Mouse (Mus musculus): ENCODE measurements around the gene Pnpla8. TPM values are rescaled to one million over a fixed set of nuclear protein-coding genes. Genes with fewer than 3 reads are reported as not detected.
A peak's percentile ranks its signal among the peaks of the same experiment; 100 is the strongest.

Gene Pnpla8
- polyA plus RNA-seq, 1 experiment, result 67.4 TPM

- peak; percentile 100 for DNase-seq
- peak within 1 kb of the TSS; percentile 72 for H3K27ac ChIP-seq (ENCODE audit: insufficient read depth, low read length)
- TF ChIP-seq CTCF (IDR thresholded peaks at IDR 0.05; ENCODE audit: borderline replicate concordance, insufficient read depth, low read depth, low read length) (peak; percentile 59; the same call in 1 of the 2 replicates), POLR2A (IDR thresholded peaks at IDR 0.05; ENCODE audit: borderline replicate concordance, insufficient read depth, low read length) (peak; percentile 99)
- H3K4me1 ChIP-seq (ENCODE audit: control insufficient read depth, insufficient read depth, low read length), result no peaks in the 10 kb centered on the region; the same call in 1 of the 2 replicates
- under 1% methylated on average over 77 of the region's 77 CpGs for WGBS
- H3K27me3 ChIP-seq (ENCODE audit: control insufficient read depth, insufficient read depth, low read length), result no peaks in the 10 kb centered on the region
- H3K4me3 ChIP-seq (replicated peaks; ENCODE audit: insufficient read depth, low read depth, low read length), result peak within 1 kb of the TSS; percentile 72
Observed at GRCm38 (mm10) chr12:44209824-44210752, 11.1 kb upstream of the Pnpla8 start, which contains the start of gene Dnajb9. Gene Dnajb9, minus strand, starts transcription at chr12:44210326.

- no peak for DNase-seq
- WGBS, result 95% methylated on average over 3 of the region's 3 CpGs
- Histone ChIP-seq H3K4me1 (ENCODE audit: control insufficient read depth, insufficient read depth, low read length) (no peaks in the 10 kb centered on the region; the same call in 1 of the 2 replicates), H3K27ac (ENCODE audit: insufficient read depth, low read length) (no peak overlapping the region), H3K4me3 (replicated peaks; ENCODE audit: insufficient read depth, low read depth, low read length) (no peak overlapping the region), H3K27me3 (ENCODE audit: control insufficient read depth, insufficient read depth, low read length) (no peaks in the 10 kb centered on the region)
- no peak for TF ChIP-seq POLR2A (IDR thresholded peaks at IDR 0.05; ENCODE audit: borderline replicate concordance, insufficient read depth, low read length)
- TF ChIP-seq CTCF (IDR thresholded peaks at IDR 0.05; ENCODE audit: borderline replicate concordance, insufficient read depth, low read depth, low read length), result no peak
Observed at GRCm38 (mm10) chr12:44211555-44211954, 9.6 kb upstream of the Pnpla8 start.

- WGBS, result 2% methylated on average over 89 of the region's 89 CpGs
Observed at GRCm38 (mm10) chr12:44221651-44222356, 634 bp downstream of the Pnpla8 start.

GRCm38 (mm10) chr12:44223044-44223443, 1.9 kb downstream of the Pnpla8 start:
- no peaks in the 10 kb centered on the region for H3K27me3 ChIP-seq (ENCODE audit: control insufficient read depth, insufficient read depth, low read length)
- no peak overlapping the region for H3K4me3 ChIP-seq (replicated peaks; ENCODE audit: insufficient read depth, low read depth, low read length)
- no peak overlapping the region for H3K27ac ChIP-seq (ENCODE audit: insufficient read depth, low read length)
- no peak for DNase-seq
- WGBS, result 83% methylated on average over 3 of the region's 3 CpGs
- H3K4me1 ChIP-seq (ENCODE audit: control insufficient read depth, insufficient read depth, low read length), result no peaks in the 10 kb centered on the region
- TF ChIP-seq POLR2A (IDR thresholded peaks at IDR 0.05; ENCODE audit: borderline replicate concordance, insufficient read depth, low read length) (no peak), CTCF (IDR thresholded peaks at IDR 0.05; ENCODE audit: borderline replicate concordance, insufficient read depth, low read depth, low read length) (no peak)

More at GRCm38 (mm10) chr12:44221651-44222356, 634 bp downstream of the Pnpla8 start:
- peak; percentile 30 to 53 for DNase-seq
- TF ChIP-seq CTCF (IDR thresholded peaks at IDR 0.05; ENCODE audit: borderline replicate concordance, insufficient read depth, low read depth, low read length), result no peak
- no peak for TF ChIP-seq POLR2A (IDR thresholded peaks at IDR 0.05; ENCODE audit: borderline replicate concordance, insufficient read depth, low read length)
- Histone ChIP-seq H3K4me3 (replicated peaks; ENCODE audit: insufficient read depth, low read depth, low read length) (peak overlapping the region; percentile 59), H3K27me3 (ENCODE audit: control insufficient read depth, insufficient read depth, low read length) (no peaks in the 10 kb centered on the region), H3K27ac (ENCODE audit: insufficient read depth, low read length) (no peak overlapping the region), H3K4me1 (ENCODE audit: control insufficient read depth, insufficient read depth, low read length) (no peaks in the 10 kb centered on the region)

- Histone ChIP-seq H3K4me3 (replicated peaks; ENCODE audit: insufficient read depth, low read depth, low read length) (no peak overlapping the region), H3K27me3 (ENCODE audit: control insufficient read depth, insufficient read depth, low read length) (no peaks in the 10 kb centered on the region), H3K27ac (ENCODE audit: insufficient read depth, low read length) (no peak overlapping the region), H3K4me1 (ENCODE audit: control insufficient read depth, insufficient read depth, low read length) (no peaks in the 10 kb centered on the region)
- TF ChIP-seq POLR2A (IDR thresholded peaks at IDR 0.05; ENCODE audit: borderline replicate concordance, insufficient read depth, low read length) (no peak), CTCF (IDR thresholded peaks at IDR 0.05; ENCODE audit: borderline replicate concordance, insufficient read depth, low read depth, low read length) (no peak)
- no peak for DNase-seq
- 88% methylated on average over 3 of the region's 3 CpGs for WGBS
Observed at GRCm38 (mm10) chr12:44224650-44225049, 3.5 kb downstream of the Pnpla8 start.

GRCm38 (mm10) chr12:44241090-44241489, 19.9 kb downstream of the Pnpla8 start:
- no peak for TF ChIP-seq CTCF (IDR thresholded peaks at IDR 0.05; ENCODE audit: borderline replicate concordance, insufficient read depth, low read depth, low read length)
- TF ChIP-seq POLR2A (IDR thresholded peaks at IDR 0.05; ENCODE audit: borderline replicate concordance, insufficient read depth, low read length), result no peak
- 67% methylated on average over 7 of the region's 7 CpGs for WGBS

GRCm38 (mm10) chr12:44242407-44242806, 21.2 kb downstream of the Pnpla8 start:
- no peaks in the 10 kb centered on the region for H3K4me1 ChIP-seq (ENCODE audit: control insufficient read depth, insufficient read depth, low read length)
- DNase-seq, result no peak
- 75% methylated on average over 4 of the region's 4 CpGs for WGBS
- H3K4me3 ChIP-seq (replicated peaks; ENCODE audit: insufficient read depth, low read depth, low read length), result no peak overlapping the region
- no peaks in the 10 kb centered on the region for H3K27me3 ChIP-seq (ENCODE audit: control insufficient read depth, insufficient read depth, low read length)
- TF ChIP-seq POLR2A (IDR thresholded peaks at IDR 0.05; ENCODE audit: borderline replicate concordance, insufficient read depth, low read length) (no peak), CTCF (IDR thresholded peaks at IDR 0.05; ENCODE audit: borderline replicate concordance, insufficient read depth, low read depth, low read length) (no peak)
- H3K27ac ChIP-seq (ENCODE audit: insufficient read depth, low read length), result no peak overlapping the region

More at GRCm38 (mm10) chr12:44241090-44241489, 19.9 kb downstream of the Pnpla8 start:
- Histone ChIP-seq H3K4me3 (replicated peaks; ENCODE audit: insufficient read depth, low read depth, low read length) (no peak overlapping the region), H3K27me3 (ENCODE audit: control insufficient read depth, insufficient read depth, low read length) (no peaks in the 10 kb centered on the region), H3K27ac (ENCODE audit: insufficient read depth, low read length) (no peak overlapping the region), H3K4me1 (ENCODE audit: control insufficient read depth, insufficient read depth, low read length) (no peaks in the 10 kb centered on the region)
- DNase-seq, result no peak
